Mouse (Mus musculus) ovary, adult 2 months (tissue): ENCODE measurements around the gene Nufip1. TPM values are rescaled to one million over a fixed set of nuclear protein-coding genes. Genes with fewer than 3 reads are reported as not detected.

Experiments
- polyA plus RNA-seq: library from polyadenylated mRNA; depleted of rRNA; stranded (reverse); fragments of >200 nt; gene quantifications from 2 replicates; pipeline ENCODE4 v1.2.3, GENCODE M21; 2012; rRNA removed

The Nufip1 gene
- polyA plus RNA-seq: 6.5 and 9.1 TPM in 2 replicates

GRCm38 (mm10) chr14:76110396-76111221 lies at the start of gene Nufip1, which contains the start of gene Gpalpp1:
Nufip1 (plus strand) TSS chr14:76110891.
Gpalpp1 (minus strand) TSS chr14:76110760.

Other genes with a start within 250 kb of the Nufip1 start
- gene Kctd4, start 155.9 kb upstream of the Nufip1 start, polyA plus RNA-seq: 0.06 and 0.08 TPM in 2 replicates
- gene Gtf2f2, start 100.0 kb upstream of the Nufip1 start, polyA plus RNA-seq: 2.6 TPM in 2 replicates
- 2.3 and 2.5 TPM in 2 replicates for gene Gpalpp1, start 131 bp upstream of the Nufip1 start, polyA plus RNA-seq